Mouse (Mus musculus): ENCODE data around the gene Ddi2.

DNA sequence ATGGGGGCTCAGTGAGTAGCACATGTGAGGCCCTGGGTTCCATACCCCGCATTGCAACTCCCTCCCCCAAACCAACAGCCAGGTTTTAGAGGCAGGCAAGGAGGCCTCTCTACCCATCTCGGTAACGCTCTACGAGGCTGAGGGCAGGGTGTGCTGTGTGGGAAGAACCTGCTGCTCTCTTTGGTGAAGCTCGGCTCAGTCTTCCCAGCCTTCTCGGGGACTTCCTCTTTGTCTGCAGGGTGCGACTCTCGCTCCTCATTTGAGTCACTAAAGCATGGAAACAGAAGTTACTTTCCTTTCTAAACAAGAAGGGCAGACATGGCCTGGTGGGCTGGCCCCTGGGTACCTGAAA, 43.1 kb upstream of the Ddi2 start:
- TF ChIP-seq POLR2A (IDR thresholded peaks at IDR 0.05; ENCODE audit: low read depth, low read length) (no peak), CTCF (conservative IDR thresholded peaks at IDR 0.05; ENCODE audit: insufficient read depth, insufficient read length, low read depth, low read length) (no peak)

Data from kidney, adult 2 months (tissue).